Mouse (Mus musculus): Measurements from ENCODE around the gene Arhgef16. TPM values are rescaled to one million over a fixed set of nuclear protein-coding genes. Genes with fewer than 3 reads are reported as not detected.
A peak's percentile ranks its signal among the peaks of the same experiment; 100 is the strongest.

The Arhgef16 gene
- polyA plus RNA-seq, 1 experiment from 2014 or later, result 25.4 TPM

GRCm38 (mm10) chr4:154297761-154298160 is 3.7 kb downstream of the Arhgef16 start:
- Histone ChIP-seq H3K36me3 (ENCODE audit: control insufficient read depth, insufficient read depth, low read length) (no peaks in the 10 kb centered on the region), H3K9ac (ENCODE audit: low read length) (no peak overlapping the region), H3K4me3 (ENCODE audit: low read length) (no peak overlapping the region), H3K27me3 (ENCODE audit: control insufficient read depth, insufficient read depth, low read depth, low read length) (peaks cover 24% of the 10 kb centered on the region), H3K27ac (ENCODE audit: low read length) (no peak overlapping the region), H3K4me2 (ENCODE audit: low read depth, low read length) (no peak overlapping the region), H3K4me1 (replicated peaks; ENCODE audit: control insufficient read depth, insufficient read depth, low read length) (peaks cover 15% of the 10 kb centered on the region), H3K9me3 (ENCODE audit: control insufficient read depth, low read length) (no peaks in the 10 kb centered on the region)
- WGBS, result 22% methylated on average over 9 of the region's 9 CpGs
- no peak for ATAC-seq (ENCODE audit: low read depth)

DNA sequence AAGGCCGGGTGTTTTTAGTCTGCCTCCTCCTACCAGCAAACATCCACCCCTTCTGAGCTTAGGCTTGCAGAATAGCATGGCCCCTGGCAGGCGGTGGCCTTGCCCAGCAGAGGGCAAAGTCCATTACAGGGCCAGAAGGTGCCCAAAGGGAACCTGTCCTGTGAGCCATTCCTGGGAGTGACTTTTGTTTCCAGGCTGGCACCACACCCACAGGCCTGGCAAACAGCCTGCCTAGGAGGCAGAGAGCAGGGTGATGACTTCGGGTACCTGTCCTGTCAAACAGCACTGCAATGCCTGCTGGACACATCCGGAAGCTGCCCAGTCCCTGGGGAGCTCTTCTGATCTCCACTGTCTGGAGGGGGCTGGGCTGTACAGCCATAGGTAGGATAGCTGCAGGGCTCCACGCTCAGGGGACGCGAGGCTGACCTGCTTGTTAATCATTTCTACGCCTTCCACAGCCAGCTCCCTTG is 7.2 kb downstream of the Arhgef16 start:
- Histone ChIP-seq H3K9ac (ENCODE audit: low read length) (no peak overlapping the region), H3K4me3 (ENCODE audit: low read length) (no peak overlapping the region), H3K36me3 (ENCODE audit: control insufficient read depth, insufficient read depth, low read length) (no peaks in the 10 kb centered on the region), H3K27me3 (ENCODE audit: control insufficient read depth, insufficient read depth, low read depth, low read length) (peaks cover 6% of the 10 kb centered on the region), H3K4me1 (replicated peaks; ENCODE audit: control insufficient read depth, insufficient read depth, low read length) (peaks cover 11% of the 10 kb centered on the region), H3K4me2 (ENCODE audit: low read depth, low read length) (no peak overlapping the region), H3K9me3 (ENCODE audit: control insufficient read depth, low read length) (no peaks in the 10 kb centered on the region), H3K27ac (ENCODE audit: low read length) (peak overlapping the region; percentile 43)
- ATAC-seq (ENCODE audit: low read depth), result peak; percentile 11; the same call in 1 of the 2 replicates
- WGBS, result 15% methylated on average over 8 of the region's 8 CpGs

DNA sequence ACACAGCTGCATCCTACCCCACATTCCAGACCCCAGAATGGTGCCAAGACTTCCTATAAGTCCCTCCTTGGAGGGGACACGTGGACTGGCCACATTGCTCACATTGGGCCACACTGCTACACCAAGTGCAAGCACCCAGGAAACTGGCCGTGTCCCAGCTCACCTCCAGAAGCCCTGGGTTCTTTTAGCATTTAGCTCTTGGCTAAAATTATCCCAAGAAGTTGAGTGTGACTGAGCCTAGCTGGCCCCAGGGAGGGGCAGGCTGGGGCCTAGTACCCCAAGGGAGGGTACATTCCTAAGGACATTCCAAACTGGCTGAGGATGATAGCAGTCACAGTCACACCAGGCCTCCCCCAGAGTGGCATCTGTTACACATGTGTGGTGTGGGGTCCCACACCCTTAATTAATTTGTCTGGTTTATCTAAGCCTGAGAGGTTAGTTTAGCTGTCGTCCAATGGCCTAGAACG is 7.7 kb downstream of the Arhgef16 start:
- 22% methylated on average over 4 of the region's 4 CpGs for WGBS
- Histone ChIP-seq H3K4me2 (ENCODE audit: low read depth, low read length) (no peak overlapping the region), H3K4me3 (ENCODE audit: low read length) (no peak overlapping the region), H3K36me3 (ENCODE audit: control insufficient read depth, insufficient read depth, low read length) (no peaks in the 10 kb centered on the region), H3K9me3 (ENCODE audit: control insufficient read depth, low read length) (no peaks in the 10 kb centered on the region), H3K27ac (ENCODE audit: low read length) (peak overlapping the region; percentile 43), H3K27me3 (ENCODE audit: control insufficient read depth, insufficient read depth, low read depth, low read length) (peaks cover 1% of the 10 kb centered on the region), H3K4me1 (replicated peaks; ENCODE audit: control insufficient read depth, insufficient read depth, low read length) (peaks cover 10% of the 10 kb centered on the region), H3K9ac (ENCODE audit: low read length) (0 out of 2 replicates have a peak overlapping the region, but pooled peaks have one; percentile 8)
- peak; percentile 53 for ATAC-seq (ENCODE audit: low read depth)

DNA sequence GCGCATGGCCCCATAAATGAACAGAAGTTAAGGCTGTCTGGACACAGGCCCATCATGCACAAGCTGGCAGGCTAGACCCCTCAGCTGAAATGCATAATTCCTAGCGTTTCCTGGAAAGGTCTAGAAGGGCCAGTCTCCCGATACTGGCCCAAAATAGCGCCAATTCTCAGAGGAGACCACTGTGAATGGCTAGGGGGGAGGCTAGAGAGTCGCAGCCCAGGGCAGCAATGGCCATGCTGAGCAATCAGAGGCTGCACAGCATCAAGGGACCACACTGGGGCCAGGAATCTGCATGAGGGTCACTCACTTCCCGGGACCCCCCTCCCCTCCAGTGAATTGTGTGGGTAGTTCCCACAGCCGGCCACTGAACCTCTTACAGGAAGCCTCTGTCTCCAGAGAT is 17.8 kb downstream of the Arhgef16 start:
- Histone ChIP-seq H3K36me3 (ENCODE audit: control insufficient read depth, insufficient read depth, low read length) (0 out of 2 replicates have a peak, but pooled peaks cover 3% of the 10 kb centered on the region), H3K9me3 (ENCODE audit: control insufficient read depth, low read length) (no peaks in the 10 kb centered on the region), H3K27me3 (ENCODE audit: control insufficient read depth, insufficient read depth, low read depth, low read length) (no peaks in the 10 kb centered on the region), H3K9ac (ENCODE audit: low read length) (no peak overlapping the region), H3K4me3 (ENCODE audit: low read length) (no peak overlapping the region), H3K27ac (ENCODE audit: low read length) (no peak overlapping the region), H3K4me2 (ENCODE audit: low read depth, low read length) (no peak overlapping the region), H3K4me1 (replicated peaks; ENCODE audit: control insufficient read depth, insufficient read depth, low read length) (no peaks in the 10 kb centered on the region)
- no peak for ATAC-seq (ENCODE audit: low read depth)
- 61% methylated on average over 7 of the region's 7 CpGs for WGBS

- WGBS, result 63% methylated on average over 9 of the region's 9 CpGs
- no peak for ATAC-seq (ENCODE audit: low read depth)
- no peaks in the 10 kb centered on the region; the same call in 1 of the 2 replicates for H3K36me3 ChIP-seq (ENCODE audit: control insufficient read depth, insufficient read depth, low read length)
- H3K4me1 ChIP-seq (replicated peaks; ENCODE audit: control insufficient read depth, insufficient read depth, low read length), result no peaks in the 10 kb centered on the region
- no peak overlapping the region for H3K4me3 ChIP-seq (ENCODE audit: low read length)
- no peak overlapping the region for H3K27ac ChIP-seq (ENCODE audit: low read length)
- no peaks in the 10 kb centered on the region for H3K27me3 ChIP-seq (ENCODE audit: control insufficient read depth, insufficient read depth, low read depth, low read length)
- no peak overlapping the region for H3K9ac ChIP-seq (ENCODE audit: low read length)
- H3K9me3 ChIP-seq (ENCODE audit: control insufficient read depth, low read length), result no peaks in the 10 kb centered on the region
- no peak overlapping the region for H3K4me2 ChIP-seq (ENCODE audit: low read depth, low read length)
Observed at GRCm38 (mm10) chr4:154279481-154279880, 22.0 kb downstream of the Arhgef16 start.

GRCm38 (mm10) chr4:154273000-154273399 is 28.5 kb downstream of the Arhgef16 start:
- Histone ChIP-seq H3K4me2 (ENCODE audit: low read depth, low read length) (no peak overlapping the region), H3K27ac (ENCODE audit: low read length) (no peak overlapping the region), H3K9ac (ENCODE audit: low read length) (no peak overlapping the region), H3K4me3 (ENCODE audit: low read length) (no peak overlapping the region), H3K36me3 (ENCODE audit: control insufficient read depth, insufficient read depth, low read length) (no peaks in the 10 kb centered on the region; the same call in 1 of the 2 replicates), H3K27me3 (ENCODE audit: control insufficient read depth, insufficient read depth, low read depth, low read length) (no peaks in the 10 kb centered on the region), H3K4me1 (replicated peaks; ENCODE audit: control insufficient read depth, insufficient read depth, low read length) (peaks cover 6% of the 10 kb centered on the region; the same call in 1 of the 2 replicates), H3K9me3 (ENCODE audit: control insufficient read depth, low read length) (no peaks in the 10 kb centered on the region)
- no peak for ATAC-seq (ENCODE audit: low read depth)
- WGBS, result 44% methylated on average over 3 of the region's 3 CpGs

DNA sequence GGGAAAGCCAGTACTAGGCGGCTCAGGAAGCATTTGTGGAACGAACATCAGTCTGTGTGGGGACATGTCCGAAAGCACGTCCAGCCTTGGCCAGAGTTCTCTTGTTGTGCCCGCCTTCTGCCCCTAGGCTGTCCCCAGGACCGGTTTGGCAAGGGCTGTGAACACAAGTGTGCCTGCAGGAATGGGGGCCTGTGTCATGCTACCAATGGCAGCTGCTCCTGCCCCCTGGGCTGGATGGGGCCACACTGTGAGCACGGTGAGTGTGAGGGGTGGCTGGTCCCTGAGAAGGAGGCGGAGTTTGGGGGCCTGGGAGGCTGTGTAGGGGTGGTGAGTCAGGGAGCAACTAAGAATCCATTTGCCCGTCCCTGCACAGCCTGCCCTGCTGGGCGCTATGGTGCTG is 32.0 kb downstream of the Arhgef16 start:
- Histone ChIP-seq H3K4me1 (replicated peaks; ENCODE audit: control insufficient read depth, insufficient read depth, low read length) (peaks cover 6% of the 10 kb centered on the region; the same call in 1 of the 2 replicates), H3K36me3 (ENCODE audit: control insufficient read depth, insufficient read depth, low read length) (no peaks in the 10 kb centered on the region), H3K9ac (ENCODE audit: low read length) (peak overlapping the region; percentile 54), H3K9me3 (ENCODE audit: control insufficient read depth, low read length) (no peaks in the 10 kb centered on the region), H3K27ac (ENCODE audit: low read length) (peak overlapping the region; percentile 86), H3K27me3 (ENCODE audit: control insufficient read depth, insufficient read depth, low read depth, low read length) (no peaks in the 10 kb centered on the region), H3K4me3 (ENCODE audit: low read length) (peak overlapping the region; percentile 9), H3K4me2 (ENCODE audit: low read depth, low read length) (peak overlapping the region; percentile 49)
- peak; percentile 91 for ATAC-seq (ENCODE audit: low read depth)
- WGBS, result 35% methylated on average over 10 of the region's 10 CpGs

DNA sequence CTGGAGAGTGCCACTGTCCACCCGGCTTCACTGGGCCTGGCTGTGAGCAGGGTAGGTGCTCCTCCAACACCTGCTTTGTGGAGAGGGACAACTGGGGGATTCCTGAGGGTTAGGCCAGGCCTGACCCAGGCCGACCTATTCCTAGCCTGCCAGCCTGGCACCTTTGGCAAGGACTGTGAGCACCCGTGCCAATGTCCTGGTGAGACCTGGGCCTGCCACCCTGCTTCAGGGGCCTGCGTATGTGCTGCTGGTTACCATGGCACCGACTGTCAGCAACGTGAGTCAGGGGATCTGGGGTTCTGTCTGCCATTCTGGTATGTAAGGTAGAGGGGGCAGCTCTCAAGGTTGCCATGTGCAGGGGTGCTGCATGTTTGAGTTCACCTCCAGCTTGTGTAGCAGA is 34.0 kb downstream of the Arhgef16 start:
- Histone ChIP-seq H3K27me3 (ENCODE audit: control insufficient read depth, insufficient read depth, low read depth, low read length) (no peaks in the 10 kb centered on the region), H3K4me2 (ENCODE audit: low read depth, low read length) (no peak overlapping the region), H3K36me3 (ENCODE audit: control insufficient read depth, insufficient read depth, low read length) (no peaks in the 10 kb centered on the region), H3K4me3 (ENCODE audit: low read length) (no peak overlapping the region), H3K9me3 (ENCODE audit: control insufficient read depth, low read length) (no peaks in the 10 kb centered on the region), H3K27ac (ENCODE audit: low read length) (no peak overlapping the region), H3K9ac (ENCODE audit: low read length) (no peak overlapping the region), H3K4me1 (replicated peaks; ENCODE audit: control insufficient read depth, insufficient read depth, low read length) (peaks cover 6% of the 10 kb centered on the region; the same call in 1 of the 2 replicates)
- ATAC-seq (ENCODE audit: low read depth), result no peak
- 86% methylated on average over 6 of the region's 6 CpGs for WGBS

- Histone ChIP-seq H3K27me3 (ENCODE audit: control insufficient read depth, insufficient read depth, low read depth, low read length) (no peaks in the 10 kb centered on the region), H3K4me1 (replicated peaks; ENCODE audit: control insufficient read depth, insufficient read depth, low read length) (no peaks in the 10 kb centered on the region), H3K27ac (ENCODE audit: low read length) (no peak overlapping the region), H3K9me3 (ENCODE audit: control insufficient read depth, low read length) (no peaks in the 10 kb centered on the region), H3K9ac (ENCODE audit: low read length) (no peak overlapping the region), H3K4me3 (ENCODE audit: low read length) (no peak overlapping the region), H3K4me2 (ENCODE audit: low read depth, low read length) (no peak overlapping the region), H3K36me3 (ENCODE audit: control insufficient read depth, insufficient read depth, low read length) (no peaks in the 10 kb centered on the region)
- 25% methylated on average over 4 of the region's 4 CpGs for WGBS
- ATAC-seq (ENCODE audit: low read depth), result no peak
Observed at GRCm38 (mm10) chr4:154262071-154262470, 39.4 kb downstream of the Arhgef16 start.

Measured in lung, embryonic 16.5 days (tissue).